Mouse (Mus musculus) left cerebral cortex, postnatal 10 days (tissue): Measurements from ENCODE around the gene Gm47996. TPM values are rescaled to one million over a fixed set of nuclear protein-coding genes. Genes with fewer than 3 reads are reported as not detected.

Experiments used
- DNase-seq, 2 experiments: peaks; one replicate each; pipeline ENCODE4 v3.0.0; 2021 to 2022; ENCODE audit warnings: low spot score in 2 of 2, mixed read lengths in 1 of 2; ENCODE audit errors: extremely low spot score in 1 of 2
- intact Hi-C: fragments of 180-260 bp; cut with DNase I; formaldehyde crosslinking; loops from one replicate; pipeline ENCODE4 v1.15.1; 2025
- total RNA-seq, 2 experiments: library from RNA; stranded (reverse); gene quantifications; 2 replicates each; pipeline ENCODE4 v1.2.3; 2021

Gm47996 gene
- total RNA-seq, 2 experiments from 2014 or later, result not detected

DNA sequence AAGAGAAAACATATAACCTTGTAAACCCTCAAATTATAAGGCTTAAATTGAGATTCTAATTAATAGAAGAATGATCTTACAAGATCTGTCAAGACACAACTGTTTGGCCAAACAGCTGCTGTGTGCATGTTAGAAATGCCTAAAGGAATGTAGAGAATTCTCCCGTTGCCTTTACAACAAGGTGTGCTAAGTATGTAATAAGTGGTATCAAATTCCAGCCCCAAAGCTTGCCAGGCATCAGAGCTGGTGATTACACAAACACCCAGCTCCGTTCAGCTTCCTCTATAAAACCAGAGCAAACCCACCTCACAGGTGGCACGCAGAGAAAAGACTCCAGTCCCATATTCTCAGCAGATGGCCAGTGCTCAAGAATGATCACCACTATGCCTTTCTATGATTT is 27.8 kb downstream of the Gm47996 start:
- intact Hi-C loops, result no loop called here
- no peak for DNase-seq

DNA sequence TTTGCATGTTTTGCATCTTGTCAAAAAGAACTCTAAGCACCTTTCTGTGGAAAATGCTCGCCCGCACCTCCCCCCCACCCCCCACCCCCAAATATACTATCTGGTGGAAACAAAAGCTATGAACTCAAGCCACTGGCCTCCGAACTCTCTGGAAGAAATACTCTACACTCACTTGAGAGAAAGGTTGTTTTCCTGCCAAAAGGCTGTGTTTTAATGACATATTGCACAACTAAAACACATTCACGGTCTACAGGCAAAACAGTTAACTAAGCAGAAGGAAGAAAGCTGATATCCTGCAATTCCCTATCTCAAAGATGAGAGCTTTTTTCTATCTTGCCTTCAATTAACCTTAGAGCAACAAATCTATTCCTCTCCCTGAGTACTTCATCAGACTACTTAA is 33.4 kb downstream of the Gm47996 start:
- intact Hi-C loops, result no loop called here
- no peak for DNase-seq

DNA sequence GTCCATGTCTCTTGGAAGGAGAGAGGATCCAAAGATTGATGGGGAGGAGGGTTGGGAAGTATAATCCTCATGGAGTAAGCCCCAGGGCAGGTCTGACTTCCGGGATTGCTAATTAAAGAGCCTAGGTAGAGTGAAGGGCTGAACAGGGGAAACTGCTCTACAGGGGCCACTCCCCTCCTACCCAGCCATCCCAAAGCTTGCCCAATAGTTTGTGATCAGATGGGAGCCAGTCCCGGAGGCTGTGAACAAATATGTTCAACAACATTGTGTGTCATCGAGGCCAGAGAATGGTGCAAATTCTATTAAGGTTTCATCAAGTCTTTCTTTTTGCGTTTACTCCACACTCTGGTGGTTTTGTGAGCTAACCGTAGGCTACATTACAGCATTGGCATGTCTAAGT is 34.1 kb downstream of the Gm47996 start:
- intact Hi-C loops, result no loop called here
- DNase-seq, result no peak

DNA sequence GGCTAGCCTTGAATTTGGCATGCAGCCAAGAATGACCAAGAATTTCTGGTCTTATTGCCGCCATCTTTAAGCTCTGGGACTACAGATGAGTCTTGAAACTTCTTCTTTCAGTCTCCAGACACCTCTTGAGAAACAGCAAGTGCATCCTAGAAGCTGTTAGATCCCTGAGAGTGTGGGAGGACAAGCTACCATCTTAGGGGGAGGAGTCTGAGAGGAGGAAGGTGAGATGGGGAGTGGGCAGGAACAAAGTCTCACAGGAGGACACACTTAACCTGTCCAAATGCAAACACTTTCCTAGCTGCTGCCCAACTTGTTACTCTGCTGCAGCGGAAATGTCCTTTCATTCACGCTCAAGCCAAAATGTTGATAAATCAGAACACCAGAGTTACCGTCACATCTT is 34.8 kb downstream of the Gm47996 start:
- intact Hi-C loops, result no loop called here
- DNase-seq, result no peak

DNA sequence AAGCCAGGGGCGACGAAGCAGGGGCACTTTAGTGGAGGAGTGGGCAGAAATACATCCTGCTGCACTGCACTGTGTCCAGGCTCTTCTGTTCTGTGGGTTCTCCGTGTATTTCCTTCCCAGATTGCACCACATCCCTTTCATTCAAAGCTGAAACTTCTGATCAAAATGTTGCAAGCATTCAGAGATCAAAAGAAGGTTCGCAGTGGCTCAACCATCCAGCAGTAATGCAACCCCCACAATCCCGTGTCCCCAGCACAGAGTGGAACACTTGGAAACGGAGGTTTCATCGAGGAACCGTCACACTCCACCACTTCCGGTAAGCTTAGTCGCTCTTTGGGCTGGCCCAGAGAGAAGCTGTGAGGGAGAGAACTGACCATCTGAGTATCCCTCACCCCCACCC is 35.2 kb downstream of the Gm47996 start:
- intact Hi-C loops, result no loop called here

DNA sequence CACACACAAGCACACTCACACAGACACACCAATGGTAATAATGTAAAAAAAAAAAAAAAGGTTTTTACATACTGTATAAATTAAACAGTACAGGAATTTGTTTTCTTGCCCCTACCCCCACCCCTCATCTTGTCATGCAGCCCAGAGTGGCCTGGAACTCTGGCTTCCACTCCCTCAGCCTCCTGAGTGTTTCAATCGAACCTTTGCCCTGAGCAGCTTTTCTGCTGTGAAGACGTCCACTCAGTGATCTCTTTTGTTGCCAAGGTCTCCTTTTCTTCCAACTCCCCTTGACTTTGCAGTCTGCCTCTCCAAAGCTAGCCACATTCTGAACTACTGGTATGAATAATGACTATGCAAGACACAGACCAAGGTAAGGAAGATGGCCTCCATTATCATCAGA is 35.9 kb downstream of the Gm47996 start:
- intact Hi-C loops, result no loop called here
- DNase-seq, result no peak

More for the DNA sequence above, 35.2 kb downstream of the Gm47996 start:
- no peak for DNase-seq

DNA sequence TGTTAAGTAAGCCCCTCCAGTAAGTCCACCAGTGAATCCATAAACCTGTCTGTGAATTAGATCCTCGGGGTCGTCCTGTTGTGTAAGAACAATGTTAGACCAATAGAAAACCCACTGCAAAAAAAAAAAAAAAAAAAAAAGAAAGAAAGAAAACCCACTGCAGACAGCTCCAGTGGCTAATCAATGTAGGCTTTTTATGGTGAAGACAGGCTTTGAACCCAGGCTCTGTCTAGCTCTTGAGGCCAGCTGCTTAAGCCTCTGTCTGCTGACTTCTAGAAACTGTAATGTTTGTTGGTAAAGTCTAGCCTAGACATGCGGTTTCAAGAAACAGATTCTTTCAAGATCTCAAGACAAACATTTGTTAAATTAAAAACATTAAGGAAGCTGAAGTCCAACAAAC is 40.2 kb downstream of the Gm47996 start:
- no peak for DNase-seq
- intact Hi-C loops, result no loop called here

DNA sequence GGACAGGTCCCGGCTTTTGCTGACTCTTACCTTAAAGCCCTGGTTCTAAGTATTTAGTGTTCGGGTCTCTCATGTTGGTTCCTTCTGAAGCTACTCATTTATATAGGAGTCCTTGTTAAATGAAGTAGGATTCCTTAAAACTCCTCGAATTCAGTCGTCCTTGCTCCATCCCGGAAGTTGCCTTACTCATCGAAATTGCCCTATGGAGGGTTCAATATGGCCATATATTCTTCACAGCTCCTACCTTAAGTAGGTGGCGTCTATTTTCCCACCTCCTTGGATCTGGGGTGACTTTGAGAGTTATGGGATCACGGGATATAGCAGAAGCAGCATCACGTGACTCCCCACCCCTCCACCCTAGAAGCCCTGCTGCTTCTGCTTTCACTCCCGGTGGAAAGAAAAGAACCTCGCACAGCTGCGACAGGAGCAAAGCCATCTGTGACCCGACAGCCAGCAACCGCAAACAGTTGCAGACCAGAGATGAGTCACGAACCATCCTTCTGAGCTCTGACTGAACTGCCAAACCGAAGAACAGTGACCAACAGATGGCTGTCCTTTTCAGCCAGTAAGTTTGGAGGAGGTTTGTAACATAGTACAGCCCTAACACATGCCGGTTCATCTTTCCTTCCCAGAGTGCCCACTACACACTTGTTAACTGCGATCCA is 40.7 kb downstream of the Gm47996 start:
- intact Hi-C loops, result no loop called here
- DNase-seq, result peak; percentile 57 to 69

DNA sequence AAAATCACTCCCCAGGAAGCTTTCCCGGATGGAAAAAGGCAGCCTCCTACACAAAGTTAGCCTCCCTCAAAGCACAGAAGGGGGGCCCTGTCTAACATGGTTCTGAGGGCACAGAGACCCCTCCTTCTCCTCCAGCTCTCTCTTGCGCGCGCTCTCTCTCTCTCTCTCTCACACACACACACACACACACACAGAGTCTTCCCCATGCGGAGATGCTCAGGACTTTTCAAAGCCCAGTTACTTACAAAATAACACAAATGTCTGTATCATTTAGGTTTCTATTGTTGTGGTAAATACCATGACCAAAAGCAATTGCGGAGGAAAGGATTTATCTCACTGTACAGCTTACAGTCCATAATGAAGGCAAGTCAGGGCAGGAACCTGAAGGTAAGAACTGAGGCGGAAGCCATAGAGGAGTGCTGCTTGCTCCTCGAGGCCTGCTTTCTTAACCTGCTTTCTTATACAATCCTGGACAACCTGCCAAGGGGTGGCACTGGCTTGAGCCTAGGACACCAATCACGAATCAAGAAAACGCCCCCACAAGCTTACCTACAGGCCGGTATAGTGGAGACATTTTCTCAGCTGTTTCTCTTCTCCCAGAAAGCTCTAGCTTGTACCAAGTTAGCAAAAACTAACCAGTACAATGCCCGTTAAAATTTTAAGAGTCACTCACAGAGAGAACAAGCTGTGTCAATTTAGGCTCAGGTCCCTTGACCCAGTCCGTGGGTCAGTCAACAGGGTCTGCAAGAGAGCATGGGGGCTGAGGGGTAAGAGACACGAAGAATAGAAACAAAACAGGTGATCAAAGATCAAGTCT is 41.5 kb downstream of the Gm47996 start:
- intact Hi-C loops, result no loop called here
- DNase-seq, result no peak

DNA sequence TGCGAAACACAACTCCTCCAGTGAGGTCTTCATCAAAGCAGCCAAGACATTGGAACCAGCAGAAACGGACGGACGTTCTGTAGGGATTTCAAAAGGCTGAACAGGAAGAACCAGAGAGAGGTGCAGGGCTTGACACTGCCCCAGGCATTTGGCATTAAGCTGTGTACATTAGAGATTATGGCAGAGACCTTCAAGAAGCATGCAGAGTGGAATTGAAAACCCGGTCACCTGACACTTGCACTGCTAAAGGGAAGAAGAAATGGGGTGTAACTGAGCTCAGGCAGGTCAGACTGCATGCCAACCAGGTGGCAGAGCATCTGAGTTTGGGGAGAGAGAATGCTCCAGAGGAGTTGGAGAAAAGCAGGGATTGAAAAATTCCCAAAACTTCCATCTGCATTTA is 45.5 kb downstream of the Gm47996 start:
- intact Hi-C loops, result no loop called here
- no peak for DNase-seq

DNA sequence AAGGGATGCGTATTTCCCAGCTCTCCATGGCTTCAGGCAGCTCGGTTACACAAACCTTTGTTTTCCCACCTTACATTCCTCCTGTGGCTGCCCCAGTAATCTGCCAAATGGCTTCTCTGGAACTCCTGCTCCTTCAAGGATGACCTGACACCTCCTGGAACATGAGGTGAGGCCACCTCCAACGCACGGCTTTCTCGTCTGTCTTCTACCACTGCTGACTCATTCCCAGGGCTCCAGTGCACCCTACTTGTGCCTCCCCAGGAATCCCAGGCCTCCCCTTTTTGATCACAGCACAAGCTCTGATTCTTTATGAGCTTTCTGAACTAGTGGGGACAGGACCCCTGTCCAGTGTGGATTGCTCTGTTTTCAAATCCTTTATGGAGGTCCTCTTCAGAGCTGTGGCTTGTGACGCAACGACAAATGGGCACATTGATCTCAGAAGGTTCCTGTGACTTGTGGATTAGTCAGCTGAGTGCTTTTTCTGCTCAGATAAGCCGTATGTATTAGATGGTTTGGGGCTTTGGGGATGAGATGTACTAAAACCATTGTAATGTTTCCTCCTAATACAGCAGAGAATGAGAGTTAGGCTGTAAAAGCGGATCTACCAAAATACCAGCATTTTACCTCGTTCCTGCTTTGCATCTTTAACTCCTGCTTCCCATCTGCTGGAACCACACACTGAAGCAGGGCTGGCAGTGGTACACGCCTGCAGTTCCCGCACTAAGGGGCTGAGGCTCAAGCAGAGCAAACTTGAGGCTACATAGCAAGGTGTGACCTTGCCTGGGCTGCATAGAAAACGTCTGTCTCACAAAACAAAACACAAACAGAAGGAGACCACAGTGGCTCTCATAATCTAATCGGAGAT is 48.4 kb downstream of the Gm47996 start:
- intact Hi-C loops, result no loop called here
- no peak for DNase-seq

DNA sequence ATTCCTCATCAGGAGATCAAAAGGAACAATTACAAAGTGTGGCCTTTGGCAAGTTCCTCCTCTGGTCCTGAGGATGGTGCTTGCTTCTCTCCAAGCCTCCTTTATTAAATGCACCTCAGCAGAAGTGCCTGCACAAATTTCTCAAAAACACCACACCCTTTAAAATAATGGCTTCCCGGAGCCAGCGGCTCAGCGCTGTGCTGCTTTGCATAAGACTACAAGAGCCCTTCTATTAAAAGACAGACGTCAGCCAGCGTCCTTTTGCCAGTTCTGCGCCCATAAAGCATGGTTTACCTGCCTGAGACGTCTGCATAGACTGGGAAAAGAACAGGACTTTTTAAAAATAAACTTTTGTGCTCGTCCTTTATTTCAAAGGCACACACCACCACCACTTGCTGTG is 49.1 kb downstream of the Gm47996 start:
- no peak for DNase-seq
- intact Hi-C loops, result no loop called here

Other genes with a start within 250 kb of the Gm47996 start
- gene Hmcn1, start 216.7 kb upstream of the Gm47996 start, total RNA-seq, result 1 to 10 TPM; 6.2 to 7.2 TPM
- not detected for gene Gm47985, start 27.6 kb upstream of the Gm47996 start, total RNA-seq
- not detected for gene Gm8947, start 17.8 kb upstream of the Gm47996 start, total RNA-seq
- gene Gm47995, start 11.7 kb upstream of the Gm47996 start, total RNA-seq, result not detected
- not detected for gene 3110040M04Rik, start 6.0 kb upstream of the Gm47996 start, total RNA-seq
- gene Ivns1abp, start 134.3 kb downstream of the Gm47996 start, total RNA-seq, result 100 to 1,000 TPM; 152 to 153 TPM
- gene Swt1, start 218.3 kb downstream of the Gm47996 start, total RNA-seq, result 1 to 10 TPM; 7.6 to 9.6 TPM
- 10 to 100 TPM; 22.4 to 24.8 TPM for gene Trmt1l, start 218.4 kb downstream of the Gm47996 start, total RNA-seq